In genomic region chr17:46075116-46075485, GRCm38 (mm10) we compare ENCODE assay signal across 8 mouse cellular contexts. TPM values are rescaled to one million over a fixed set of nuclear protein-coding genes. Genes with fewer than 3 reads are reported as not detected.
DNase-seq lines count a peak whose midpoint lies in the region; ATAC-seq and TF ChIP-seq lines count a peak whose summit lies in the region.

No protein-coding gene starts in this region.

- H3K4me1 ChIP-seq in lung, embryonic 14.5 days (ENCODE audit: insufficient read depth) = peaks cover 14% of the 10 kb centered on the region
- peaks cover 23% of the 10 kb centered on the region for H3K4me1 ChIP-seq in stomach, embryonic 16.5 days (ENCODE audit: control insufficient read depth, insufficient read depth, low read length)

- no peak overlapping the region for H3K4me2 ChIP-seq in lung, embryonic 14.5 days
- H3K4me2 ChIP-seq in stomach, embryonic 16.5 days (ENCODE audit: low read depth, low read length) = no peak overlapping the region

- TF ChIP-seq CTCF in gastrocnemius, adult 2 months (IDR thresholded peaks at IDR 0.05) = peak; percentile 33; the same call in 1 of the 2 replicates
- TF ChIP-seq CTCF in lung, embryonic 14.5 days (IDR thresholded peaks at IDR 0.05; ENCODE audit: low read depth) = peak; percentile 74

- DNase-seq in gastrocnemius, adult 2 months = peak; percentile 36
- no peak for DNase-seq in gastrocnemius, postnatal 14 days
- DNase-seq in R1 (ENCODE audit: low read depth, low spot score) = peak; percentile 33
- peak; percentile 72 for DNase-seq in induced T-regulatory cell, adult 2 months (ENCODE audit: low read depth)
- peak; percentile 77 for DNase-seq in lung, embryonic 14.5 days
- DNase-seq in gastrocnemius, postnatal 25 days = no peak
- DNase-seq in left cerebral cortex, postnatal 10 days (ENCODE audit: extremely low spot score in 1 of 2, low spot score in 2 of 2) = no peak

- 0 out of 2 replicates have a peak, but pooled peaks cover 4% of the 10 kb centered on the region for H3K9me3 ChIP-seq in lung, embryonic 14.5 days (ENCODE audit: low read depth, low read length)
- H3K9me3 ChIP-seq in stomach, embryonic 16.5 days (replicated peaks; ENCODE audit: control insufficient read depth, low read length) = peaks cover 3% of the 10 kb centered on the region; the same call in 1 of the 2 replicates

- H3K27ac ChIP-seq in gastrocnemius, adult 2 months = peak overlapping the region; percentile 31; the same call in 1 of the 2 replicates
- no peak overlapping the region for H3K27ac ChIP-seq in lung, embryonic 14.5 days (ENCODE audit: low read depth)
- peak overlapping the region; percentile 12; the same call in 1 of the 2 replicates for H3K27ac ChIP-seq in stomach, embryonic 16.5 days (ENCODE audit: low read length)

- no peaks in the 10 kb centered on the region for H3K36me3 ChIP-seq in lung, embryonic 14.5 days (ENCODE audit: insufficient read depth)
- no peaks in the 10 kb centered on the region for H3K36me3 ChIP-seq in stomach, embryonic 16.5 days (ENCODE audit: control insufficient read depth, insufficient read depth, low read length)

- intact Hi-C loops in gastrocnemius, adult 2 months (cut with DNase I) = no loop called here
- intact Hi-C loops in gastrocnemius, postnatal 14 days (cut with DNase I; ENCODE audit: low total_unique reads) = loop anchor here (5.0 kb wide), 1 partner anchor 33 kb away; no protein-coding TSS in a partner anchor
- intact Hi-C loops in left cerebral cortex, postnatal 10 days (cut with DNase I) = no loop called here

- no peaks in the 10 kb centered on the region for H3K27me3 ChIP-seq in lung, embryonic 14.5 days (ENCODE audit: insufficient read depth, low read length)
- H3K27me3 ChIP-seq in stomach, embryonic 16.5 days (ENCODE audit: control insufficient read depth, insufficient read depth, low read length) = no peaks in the 10 kb centered on the region

- H3K4me3 ChIP-seq in gastrocnemius, adult 2 months = no peak overlapping the region
- no peak overlapping the region for H3K4me3 ChIP-seq in lung, embryonic 14.5 days (ENCODE audit: low read depth, low read length)
- H3K4me3 ChIP-seq in stomach, embryonic 16.5 days (replicated peaks; ENCODE audit: low read length) = no peak overlapping the region

- ATAC-seq in lung, embryonic 14.5 days (ENCODE audit: insufficient read depth) = no peak
- ATAC-seq in stomach, embryonic 16.5 days (ENCODE audit: insufficient read depth, low FRiP score) = no peak

- 43% methylated on average over 3 of the region's 3 CpGs for WGBS in lung, embryonic 14.5 days
- WGBS in stomach, embryonic 16.5 days = 49% methylated on average over 3 of the region's 3 CpGs

- no peak overlapping the region for H3K9ac ChIP-seq in lung, embryonic 14.5 days
- H3K9ac ChIP-seq in stomach, embryonic 16.5 days (ENCODE audit: low read length) = 0 out of 2 replicates have a peak overlapping the region, but pooled peaks have one; percentile 6

RNA-seq across cellular contexts. Expression of gene Mrps18a, which starts 35.7 kb away (rescaled TPM):
- total RNA-seq in gastrocnemius, adult 2 months (2021) = 100 to 1,000 TPM in 1 of 2 experiments, 10 to 100 TPM in 1; 84.2 to 104 TPM
- 10 to 100 TPM; 61.3 to 61.8 TPM for total RNA-seq in gastrocnemius, postnatal 14 days (2021)
- polyA plus RNA-seq in lung, embryonic 14.5 days (2014; fragmentation: Nextera tagmentation; extraction: Ambion mirVana) = 147 and 149 TPM in 2 replicates
- polyA plus RNA-seq in stomach, embryonic 16.5 days (2015; fragmentation: Nextera tagmentation; extraction: Ambion mirVana) = 124 and 126 TPM in 2 replicates
- total RNA-seq in gastrocnemius, postnatal 25 days (2021) = 10 to 100 TPM; 74.1 to 79.3 TPM
- total RNA-seq in left cerebral cortex, postnatal 10 days (2021) = 10 to 100 TPM; 79.9 to 83.9 TPM

RNA-seq across cellular contexts. Expression of gene Vegfa, which starts 42.9 kb away (rescaled TPM):
- total RNA-seq in gastrocnemius, adult 2 months (2021) = 100 to 1,000 TPM; 135 to 219 TPM
- total RNA-seq in gastrocnemius, postnatal 14 days (2021) = 10 to 100 TPM; 73.9 to 95.9 TPM
- 6.6 and 7.7 TPM in 2 replicates for polyA plus RNA-seq in lung, embryonic 14.5 days (2014; fragmentation: Nextera tagmentation; extraction: Ambion mirVana)
- 3.6 and 3.9 TPM in 2 replicates for polyA plus RNA-seq in stomach, embryonic 16.5 days (2015; fragmentation: Nextera tagmentation; extraction: Ambion mirVana)
- total RNA-seq in gastrocnemius, postnatal 25 days (2021) = 100 to 1,000 TPM; 135 to 170 TPM
- 10 to 100 TPM; 73.6 to 82.9 TPM for total RNA-seq in left cerebral cortex, postnatal 10 days (2021)

Comparison
In these comparisons a context has a peak if more than half of its experiments do, and no peak if none do; other contexts are left out.
1. DNase-seq: peak in gastrocnemius, adult 2 months (single experiment), R1 (single experiment), induced T-regulatory cell, adult 2 months (single experiment) and lung, embryonic 14.5 days (single experiment); none in gastrocnemius, postnatal 14 days (single experiment), gastrocnemius, postnatal 25 days (single experiment) and left cerebral cortex, postnatal 10 days (0 of 2).